Mouse (Mus musculus): Measurements from ENCODE around the gene Fam43b.

DNA sequence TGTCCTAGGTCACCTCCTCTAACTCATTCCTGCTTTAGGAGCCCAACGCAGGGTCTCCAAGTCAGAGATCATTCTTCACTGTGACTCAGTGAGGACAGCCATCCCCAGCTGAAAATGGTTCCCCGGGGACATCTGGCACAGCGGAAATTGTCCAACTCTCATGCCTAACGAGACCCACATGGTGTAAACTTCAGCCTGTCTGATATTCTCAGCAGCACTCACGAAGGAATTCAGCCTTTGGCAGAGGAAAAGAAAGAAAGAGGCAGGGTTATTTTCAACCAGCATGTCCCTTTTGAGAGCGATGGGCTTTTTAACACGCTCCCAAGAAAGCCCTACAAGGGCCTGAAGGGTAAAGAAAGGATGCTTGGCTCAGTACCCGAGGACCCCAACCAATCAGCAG lies 35.0 kb upstream of the Fam43b start:
- TF ChIP-seq CHD2 (IDR thresholded peaks at IDR 0.05; ENCODE audit: low read depth, low read length) (no peak), ZNF384 (IDR thresholded peaks at IDR 0.05; ENCODE audit: low read depth, low read length) (no peak), MAFK (IDR thresholded peaks at IDR 0.05; ENCODE audit: insufficient read depth, low read depth, low read length) (no peak), ZC3H11A (IDR thresholded peaks at IDR 0.05; ENCODE audit: borderline replicate concordance, low read depth, low read length) (no peak), HCFC1 (IDR thresholded peaks at IDR 0.05; ENCODE audit: borderline replicate concordance, insufficient read depth, low read length) (no peak)
